Mouse (Mus musculus): ENCODE measurements around the gene Ptges3.

DNA sequence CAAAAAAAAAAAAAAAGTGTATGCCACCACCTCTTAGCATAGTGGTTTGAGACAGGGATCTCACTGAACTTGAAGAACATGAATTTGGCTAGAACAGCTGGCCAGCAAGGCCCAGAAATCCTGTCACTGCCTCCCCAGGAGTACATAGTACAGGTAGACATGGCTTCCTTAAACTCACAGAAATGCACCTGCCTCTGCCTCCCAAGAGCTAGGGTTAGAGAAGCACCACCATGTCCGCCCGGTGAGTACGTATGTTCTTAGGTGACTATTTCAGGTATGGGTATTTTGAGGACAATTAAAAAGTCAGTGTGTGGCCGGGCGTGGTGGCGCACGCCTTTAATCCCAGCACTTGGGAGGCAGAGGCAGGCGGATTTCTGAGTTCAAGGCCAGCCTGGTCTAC, 5.8 kb upstream of the Ptges3 start:
- TF ChIP-seq POLR2A (IDR thresholded peaks at IDR 0.05; ENCODE audit: borderline replicate concordance, control insufficient read depth, low read depth, low read length) (no peak), CTCF (IDR thresholded peaks at IDR 0.05; ENCODE audit: control insufficient read depth, insufficient read depth, low read length) (no peak)

Measured in bone marrow, adult 2 months (tissue).